Mouse (Mus musculus): ENCODE results near the gene Lsm4.

- TF ChIP-seq CTCF (IDR thresholded peaks at IDR 0.05; ENCODE audit: borderline replicate concordance, control insufficient read depth, extremely low read depth, insufficient read depth, low read length, poor library complexity) (no peak), POLR2A (IDR thresholded peaks at IDR 0.05; ENCODE audit: control insufficient read depth, extremely low read depth, insufficient read depth, low read length, poor library complexity) (no peak)
These were observed 29.0 kb upstream of the Lsm4 start for GRCm38 (mm10) chr8:70644065-70644464.
